Comparison of ENCODE assay signal across 8 mouse cellular contexts in genomic region chr4:43957846-43958461, GRCm38 (mm10). TPM values are rescaled to one million over a fixed set of nuclear protein-coding genes. Genes with fewer than 3 reads are reported as not detected.
A peak's percentile ranks its signal among the peaks of the same experiment; 100 is the strongest.
DNase-seq lines count a peak whose midpoint lies in the region; ATAC-seq and TF ChIP-seq lines count a peak whose summit lies in the region.

No protein-coding gene starts in this region.

- peaks cover 8% of the 10 kb centered on the region for H3K4me1 ChIP-seq in forebrain, embryonic 14.5 days (ENCODE audit: control insufficient read depth, insufficient read depth, low read length)
- H3K4me1 ChIP-seq in hindbrain, embryonic 12.5 days = peaks cover 20% of the 10 kb centered on the region
- peaks cover 43% of the 10 kb centered on the region in 2 experiments for H3K4me1 ChIP-seq in liver, embryonic 14.5 days (replicated peaks; ENCODE audit: control insufficient read depth in 2 of 2, insufficient read depth in 2 of 2, low read length in 1 of 2)
- H3K4me1 ChIP-seq in neural tube, embryonic 14.5 days (ENCODE audit: control insufficient read depth, insufficient read depth, low read length) = no peaks in the 10 kb centered on the region

- TF ChIP-seq CTCF in liver, embryonic 14.5 days (IDR thresholded peaks at IDR 0.05; ENCODE audit: low read depth) = 0 out of 2 replicates have a peak, but pooled peaks have one; percentile 5

- peak overlapping the region; percentile 80 for H3K9ac ChIP-seq in forebrain, embryonic 14.5 days (ENCODE audit: low read length)
- peak overlapping the region; percentile 79 for H3K9ac ChIP-seq in hindbrain, embryonic 12.5 days
- H3K9ac ChIP-seq in liver, embryonic 14.5 days (replicated peaks) = peak overlapping the region; percentile 64
- peak overlapping the region; percentile 84 for H3K9ac ChIP-seq in neural tube, embryonic 14.5 days (replicated peaks; ENCODE audit: low read depth, low read length)

- H3K9me3 ChIP-seq in forebrain, embryonic 14.5 days (replicated peaks; ENCODE audit: control insufficient read depth, low read length) = no peaks in the 10 kb centered on the region
- no peaks in the 10 kb centered on the region for H3K9me3 ChIP-seq in hindbrain, embryonic 12.5 days (replicated peaks)
- no peaks in the 10 kb centered on the region for H3K9me3 ChIP-seq in liver, embryonic 14.5 days (ENCODE audit: control insufficient read depth, low read length)
- no peaks in the 10 kb centered on the region for H3K9me3 ChIP-seq in neural tube, embryonic 14.5 days (ENCODE audit: control insufficient read depth, low read length)

- H3K36me3 ChIP-seq in forebrain, embryonic 14.5 days (ENCODE audit: control insufficient read depth, insufficient read depth, low read length) = no peaks in the 10 kb centered on the region
- H3K36me3 ChIP-seq in hindbrain, embryonic 12.5 days = no peaks in the 10 kb centered on the region
- no peaks in the 10 kb centered on the region for H3K36me3 ChIP-seq in liver, embryonic 14.5 days (replicated peaks; ENCODE audit: control insufficient read depth, insufficient read depth, low read depth)
- H3K36me3 ChIP-seq in neural tube, embryonic 14.5 days (ENCODE audit: control insufficient read depth, insufficient read depth, low read length) = no peaks in the 10 kb centered on the region

- TF ChIP-seq EP300 in liver, embryonic 14.5 days (IDR thresholded peaks at IDR 0.05; ENCODE audit: low read depth) = no peak

- peak overlapping the region; percentile 75 for H3K4me3 ChIP-seq in forebrain, embryonic 14.5 days (ENCODE audit: low read depth, low read length)
- H3K4me3 ChIP-seq in hindbrain, embryonic 12.5 days = peak overlapping the region; percentile 74
- peak overlapping the region; percentile 67 to 76 for H3K4me3 ChIP-seq in liver, embryonic 14.5 days (ENCODE audit: insufficient read depth in 1 of 2, low read depth in 2 of 2, low read length in 2 of 2)
- peak overlapping the region; percentile 75 for H3K4me3 ChIP-seq in neural tube, embryonic 14.5 days (ENCODE audit: low read depth, low read length)

- H3K4me2 ChIP-seq in forebrain, embryonic 14.5 days (ENCODE audit: low read length) = peak overlapping the region; percentile 97
- H3K4me2 ChIP-seq in hindbrain, embryonic 12.5 days (replicated peaks) = peak overlapping the region; percentile 93
- peak overlapping the region; percentile 89 for H3K4me2 ChIP-seq in liver, embryonic 14.5 days (ENCODE audit: low read depth)
- peak overlapping the region; percentile 96 for H3K4me2 ChIP-seq in neural tube, embryonic 14.5 days (ENCODE audit: low read depth, low read length)

- peak; percentile 54 to 79 for DNase-seq in heart, adult 18-20 months
- no peak for DNase-seq in heart, adult 11 months
- peak; percentile 70 for DNase-seq in MN1 (ENCODE audit: low spot score)
- peak; percentile 90 for DNase-seq in forebrain, embryonic 14.5 days (ENCODE audit: low spot score)
- no peak for DNase-seq in liver, embryonic 14.5 days (ENCODE audit: low read depth in 3 of 3, low spot score in 3 of 3)
- DNase-seq in natural killer cell, adult 2 months (ENCODE audit: low spot score in 2 of 2) = no peak

- ATAC-seq in forebrain, embryonic 14.5 days = peak; percentile 87
- peak; percentile 89 for ATAC-seq in hindbrain, embryonic 12.5 days (ENCODE audit: low FRiP score)
- peak; percentile 15; the same call in 1 of the 2 replicates for ATAC-seq in liver, embryonic 14.5 days (ENCODE audit: insufficient read depth)
- ATAC-seq in neural tube, embryonic 14.5 days (ENCODE audit: low read depth) = peak; percentile 82

- no peaks in the 10 kb centered on the region for H3K27me3 ChIP-seq in forebrain, embryonic 14.5 days (replicated peaks; ENCODE audit: control insufficient read depth, insufficient read depth, low read length)
- peaks cover 15% of the 10 kb centered on the region; the same call in 1 of the 2 replicates for H3K27me3 ChIP-seq in hindbrain, embryonic 12.5 days
- H3K27me3 ChIP-seq in liver, embryonic 14.5 days (ENCODE audit: control insufficient read depth, insufficient read depth, low read length) = no peaks in the 10 kb centered on the region
- H3K27me3 ChIP-seq in neural tube, embryonic 14.5 days (ENCODE audit: control insufficient read depth, insufficient read depth, low read length) = no peaks in the 10 kb centered on the region

- 0% methylated on average over 26 of the region's 26 CpGs for WGBS in forebrain, embryonic 14.5 days
- WGBS in hindbrain, embryonic 12.5 days = under 1% methylated on average over 26 of the region's 26 CpGs
- under 1% methylated on average over 26 of the region's 26 CpGs for WGBS in liver, embryonic 14.5 days (ENCODE audit: insufficient replicate concordance)
- 0% methylated on average over 26 of the region's 26 CpGs for WGBS in neural tube, embryonic 14.5 days

- peak overlapping the region; percentile 70 for H3K27ac ChIP-seq in forebrain, embryonic 14.5 days (ENCODE audit: low read depth, low read length)
- peak overlapping the region; percentile 88 for H3K27ac ChIP-seq in hindbrain, embryonic 12.5 days
- peak overlapping the region; percentile 25 for H3K27ac ChIP-seq in liver, embryonic 14.5 days
- H3K27ac ChIP-seq in neural tube, embryonic 14.5 days (ENCODE audit: low read depth, low read length) = peak overlapping the region; percentile 81

RNA-seq across cellular contexts. Expression of gene Glipr2, which starts 0.8 kb away (rescaled TPM):
- total RNA-seq in heart, adult 18-20 months (2021) = 1 to 10 TPM; 3.3 to 4.4 TPM
- 37.0 and 41.8 TPM in 2 replicates for polyA plus RNA-seq in forebrain, embryonic 14.5 days (2014; fragmentation: Nextera tagmentation; extraction: Ambion mirVana)
- 94.2 and 104 TPM in 2 replicates for polyA plus RNA-seq in hindbrain, embryonic 12.5 days (2016; fragmentation: Nextera tagmentation; extraction: Ambion mirVana)
- polyA plus RNA-seq in liver, embryonic 14.5 days (2012; rRNA removed) = 17.1 and 19.2 TPM in 2 replicates
- 46.6 and 48.8 TPM in 2 replicates for polyA plus RNA-seq in liver, embryonic 14.5 days (2014; fragmentation: Nextera tagmentation; extraction: Ambion mirVana)
- polyA plus RNA-seq in neural tube, embryonic 14.5 days (2014; fragmentation: Nextera tagmentation; extraction: Ambion mirVana) = 37.3 and 54.3 TPM in 2 replicates

RNA-seq across cellular contexts. Expression of gene Ccin, which starts 25.3 kb away (rescaled TPM):
- total RNA-seq in heart, adult 18-20 months (2021) = not detected
- not detected in 2 replicates for polyA plus RNA-seq in forebrain, embryonic 14.5 days (2014; fragmentation: Nextera tagmentation; extraction: Ambion mirVana)
- polyA plus RNA-seq in hindbrain, embryonic 12.5 days (2016; fragmentation: Nextera tagmentation; extraction: Ambion mirVana) = not detected in 2 replicates
- polyA plus RNA-seq in liver, embryonic 14.5 days (2012; rRNA removed) = 0.02 TPM in 1 of 2 replicates, not detected in the other
- polyA plus RNA-seq in liver, embryonic 14.5 days (2014; fragmentation: Nextera tagmentation; extraction: Ambion mirVana) = not detected in 2 replicates
- polyA plus RNA-seq in neural tube, embryonic 14.5 days (2014; fragmentation: Nextera tagmentation; extraction: Ambion mirVana) = not detected in 2 replicates

RNA-seq across cellular contexts. Expression of gene Clta, which starts 46.3 kb away (rescaled TPM):
- total RNA-seq in heart, adult 18-20 months (2021) = 10 to 100 TPM; 79.0 to 83.2 TPM
- 303 and 306 TPM in 2 replicates for polyA plus RNA-seq in forebrain, embryonic 14.5 days (2014; fragmentation: Nextera tagmentation; extraction: Ambion mirVana)
- 266 and 282 TPM in 2 replicates for polyA plus RNA-seq in hindbrain, embryonic 12.5 days (2016; fragmentation: Nextera tagmentation; extraction: Ambion mirVana)
- polyA plus RNA-seq in liver, embryonic 14.5 days (2012; rRNA removed) = 114 and 173 TPM in 2 replicates
- polyA plus RNA-seq in liver, embryonic 14.5 days (2014; fragmentation: Nextera tagmentation; extraction: Ambion mirVana) = 121 and 128 TPM in 2 replicates
- 349 and 356 TPM in 2 replicates for polyA plus RNA-seq in neural tube, embryonic 14.5 days (2014; fragmentation: Nextera tagmentation; extraction: Ambion mirVana)

Comparison
In these comparisons a context has a peak if more than half of its experiments do, and no peak if none do; other contexts are left out.
1. DNase-seq: peak in heart, adult 18-20 months (2 of 2), MN1 (single experiment) and forebrain, embryonic 14.5 days (single experiment); none in heart, adult 11 months (single experiment), liver, embryonic 14.5 days (0 of 3) and natural killer cell, adult 2 months (0 of 2).
2. ATAC-seq: peak in every context shown above with its lines; median percentile 89 in hindbrain, embryonic 12.5 days; 87 in forebrain, embryonic 14.5 days; 82 in neural tube, embryonic 14.5 days; 15 in liver, embryonic 14.5 days.
3. H3K27ac ChIP-seq: peak in every context shown above with its lines; median percentile 88 in hindbrain, embryonic 12.5 days; 81 in neural tube, embryonic 14.5 days; 70 in forebrain, embryonic 14.5 days; 25 in liver, embryonic 14.5 days.
4. Peak in every context shown above with its lines, with median percentiles within 50 percentile points of each other: H3K4me2 ChIP-seq, H3K4me3 ChIP-seq and H3K9ac ChIP-seq.